Mouse (Mus musculus): ENCODE measurements around the gene Olfr430.
A peak's percentile ranks its signal among the peaks of the same experiment; 100 is the strongest.
"Not testable (repeated sequence)": the region's sequence is repeated elsewhere in the genome, so short reads cannot be mapped to it uniquely, and the experiment has no call there.

Olfr430 gene

DNA sequence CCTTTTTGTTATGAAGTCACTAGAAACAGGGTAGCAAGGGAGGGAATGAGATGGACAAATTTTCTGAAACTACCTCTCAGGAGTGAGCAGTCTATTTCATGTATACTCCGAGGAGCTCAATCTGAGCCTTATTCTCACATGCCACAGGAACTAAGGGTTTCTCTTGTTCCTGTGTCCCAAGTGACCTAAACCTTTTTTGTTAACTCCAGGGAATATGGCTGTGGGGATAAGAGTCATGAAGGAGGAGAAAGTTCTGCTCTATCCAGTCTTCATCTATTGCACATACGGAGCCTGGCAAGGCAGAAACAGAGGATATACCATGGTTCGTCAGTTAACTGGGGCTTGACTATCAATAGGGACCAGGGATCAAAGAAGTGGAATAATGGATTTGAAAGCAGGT lies at the start of gene Olfr430:
TSS of gene Olfr430 (plus strand) at position 301 of the 400 bp plus-strand sequence.
- DNase-seq (ENCODE audit: low spot score in 2 of 2) = no peak

DNA sequence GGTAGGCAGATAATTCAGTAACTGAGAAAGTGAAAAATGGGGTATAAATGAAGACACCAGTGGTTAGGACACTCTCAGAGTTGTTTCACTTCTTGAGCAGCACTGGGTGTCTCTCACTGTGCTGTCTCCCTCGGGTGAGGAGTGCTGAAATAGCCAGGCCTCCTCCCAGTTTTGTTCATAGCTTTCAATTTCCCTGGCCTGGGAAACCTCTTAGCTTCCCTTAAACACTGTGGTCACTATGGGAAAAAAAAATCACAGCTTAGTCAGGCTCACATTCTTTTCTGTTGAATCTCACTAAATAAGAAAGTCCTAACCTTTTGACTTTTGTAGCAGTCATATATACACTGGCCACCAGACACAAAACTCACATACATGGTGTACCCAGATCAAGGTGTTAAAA lies 34.7 kb upstream of the Olfr430 start, which contains the start of gene Ifi205:
TSS of gene Ifi205 (minus strand) at position 113 of the 400 bp plus-strand sequence.
- no peak for DNase-seq (ENCODE audit: low spot score in 2 of 2)

DNA sequence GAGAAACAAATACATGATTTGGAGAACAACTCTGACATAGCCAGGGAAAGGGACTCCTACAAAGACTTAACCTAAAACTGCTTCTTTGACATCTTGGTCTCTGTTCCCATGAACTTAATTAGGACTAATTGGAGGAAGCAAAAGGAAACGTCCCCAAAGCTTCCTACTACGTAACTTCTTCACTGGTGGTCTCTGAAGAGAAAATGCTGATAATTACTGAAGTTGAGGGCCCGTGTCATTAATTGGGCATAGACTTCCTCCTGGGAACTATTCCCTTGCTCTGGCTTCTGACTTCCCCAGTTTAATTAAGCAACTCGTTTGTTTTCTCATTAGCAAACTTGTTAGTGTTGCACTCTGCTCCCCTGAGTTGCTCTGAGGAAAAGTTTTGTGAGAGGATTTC lies 30.6 kb upstream of the Olfr430 start:
- DNase-seq (ENCODE audit: low spot score in 2 of 2) = no peak

DNA sequence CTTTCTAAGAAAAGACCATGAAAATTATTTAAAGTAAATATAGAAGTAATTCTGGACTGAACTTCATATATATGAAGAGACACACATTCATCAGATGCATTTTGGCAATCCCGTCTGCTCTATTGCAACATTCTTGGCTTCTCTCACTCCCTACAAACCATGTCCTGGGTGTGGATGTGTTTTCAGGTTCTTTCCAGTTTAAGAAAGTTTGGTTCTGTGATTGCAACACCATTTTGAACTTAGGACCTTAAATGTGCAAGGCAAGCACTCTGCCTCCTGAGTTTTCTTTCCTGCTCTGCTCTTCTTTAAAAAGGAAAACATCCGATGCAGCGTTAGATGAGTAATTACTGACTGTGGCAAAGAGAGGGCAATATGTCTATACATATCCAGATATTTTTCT lies 27.9 kb upstream of the Olfr430 start:
- DNase-seq (ENCODE audit: low spot score in 2 of 2) = no peak

- DNase-seq (ENCODE audit: low spot score in 2 of 2) = peak in 1 of 2 experiments; percentile 6
These were observed 25.8 kb upstream of the Olfr430 start, which contains the start of gene Olfr433 for GRCm38 (mm10) chr1:174040523-174041177. Gene Olfr433 (plus strand): TSS chr1:174040705.

GRCm38 (mm10) chr1:174042091-174042884 lies 24.1 kb upstream of the Olfr430 start:
- DNase-seq (ENCODE audit: low spot score in 2 of 2) = not testable (repeated sequence)

- no peak for DNase-seq (ENCODE audit: low spot score in 2 of 2)
These were observed 22.0 kb upstream of the Olfr430 start for GRCm38 (mm10) chr1:174044431-174044830.

GRCm38 (mm10) chr1:174048227-174048626 lies 18.2 kb upstream of the Olfr430 start:
- DNase-seq (ENCODE audit: low spot score in 2 of 2) = not testable (repeated sequence)

DNA sequence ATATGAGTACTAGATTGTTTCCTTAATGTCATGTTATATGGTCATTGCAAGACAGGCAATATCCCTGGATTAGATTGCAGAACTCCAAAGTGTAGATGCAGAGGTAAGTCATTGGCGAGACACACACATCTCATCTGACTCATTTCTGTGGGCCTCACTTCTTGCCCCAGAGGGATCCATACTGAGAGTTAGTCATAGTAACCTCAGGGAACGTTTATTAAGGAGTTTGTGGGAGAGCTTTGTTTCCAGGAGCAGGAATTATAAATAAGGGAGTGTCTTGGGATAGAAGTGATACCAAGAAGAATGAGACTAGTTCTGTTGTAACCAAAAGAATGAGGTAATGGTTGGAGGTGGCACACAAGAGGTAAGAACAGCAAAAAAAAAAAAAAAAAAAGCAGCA lies 17.5 kb upstream of the Olfr430 start, which contains the start of gene Olfr432:
TSS of gene Olfr432 (plus strand) at position 313 of the 400 bp plus-strand sequence.
- DNase-seq (ENCODE audit: low spot score in 2 of 2) = no peak

GRCm38 (mm10) chr1:174049357-174049756 lies 17.0 kb upstream of the Olfr430 start:
- not testable (repeated sequence) for DNase-seq (ENCODE audit: low spot score in 2 of 2)

DNA sequence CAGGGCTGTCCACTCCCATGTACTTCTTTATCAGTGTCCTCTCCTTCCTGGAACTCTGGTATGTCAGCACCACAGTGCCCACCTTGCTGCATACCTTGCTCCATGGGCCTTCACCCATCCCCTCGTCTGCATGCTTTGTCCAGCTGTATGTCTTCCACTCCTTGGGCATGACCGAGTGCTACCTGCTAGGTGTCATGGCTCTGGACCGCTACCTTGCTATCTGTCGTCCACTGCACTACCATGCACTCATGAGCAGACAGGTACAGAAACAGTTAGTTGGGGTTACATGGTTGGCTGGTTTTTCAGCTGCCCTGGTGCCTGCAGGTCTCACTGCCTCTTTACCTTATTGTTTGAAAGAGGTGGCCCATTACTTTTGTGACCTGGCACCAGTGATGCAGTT lies 15.9 kb upstream of the Olfr430 start:
- DNase-seq (ENCODE audit: low spot score in 2 of 2) = no peak

- no peak for DNase-seq (ENCODE audit: low spot score in 2 of 2)
These were observed 14.9 kb upstream of the Olfr430 start for GRCm38 (mm10) chr1:174051515-174051914.

DNA sequence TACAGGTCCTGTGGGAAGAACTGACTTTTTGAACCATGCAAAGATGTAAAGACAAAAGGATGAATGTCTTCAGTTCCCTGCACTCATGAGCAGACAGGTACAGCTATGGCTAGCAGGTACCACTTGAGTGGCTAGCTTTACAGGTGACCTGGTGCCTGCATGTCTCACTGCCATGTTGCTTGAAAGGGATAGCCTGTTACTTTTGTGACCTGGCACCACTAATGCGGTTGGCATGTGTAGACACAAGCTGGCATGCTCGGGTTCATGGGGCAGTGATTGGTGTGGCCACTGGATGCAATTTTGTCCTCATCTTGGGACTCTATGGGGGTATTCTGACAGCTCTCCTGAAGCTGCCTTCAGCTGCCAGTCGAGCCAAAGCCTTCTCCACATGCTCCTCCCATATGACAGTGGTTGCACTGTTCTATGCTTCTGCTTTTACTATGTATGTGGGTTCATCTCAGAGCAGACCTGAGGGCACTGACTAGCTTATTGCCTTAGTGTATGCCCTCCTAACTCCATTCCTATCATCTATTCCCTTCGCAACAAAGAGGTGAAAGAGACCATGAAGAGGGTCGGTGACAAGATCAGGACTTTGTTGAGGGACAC lies 14.4 kb upstream of the Olfr430 start:
- DNase-seq (ENCODE audit: low spot score in 2 of 2) = no peak

GRCm38 (mm10) chr1:174052981-174053380 lies 13.4 kb upstream of the Olfr430 start:
- DNase-seq (ENCODE audit: low spot score in 2 of 2) = no peak

- no peak for DNase-seq (ENCODE audit: low spot score in 2 of 2)
These were observed 11.2 kb upstream of the Olfr430 start for GRCm38 (mm10) chr1:174055248-174055647.

GRCm38 (mm10) chr1:174084031-174084430 lies 17.6 kb downstream of the Olfr430 start, which contains the start of gene Olfr429:
Gene Olfr429 (plus strand): TSS chr1:174084331.
- no peak for DNase-seq (ENCODE audit: low spot score in 2 of 2)

DNA sequence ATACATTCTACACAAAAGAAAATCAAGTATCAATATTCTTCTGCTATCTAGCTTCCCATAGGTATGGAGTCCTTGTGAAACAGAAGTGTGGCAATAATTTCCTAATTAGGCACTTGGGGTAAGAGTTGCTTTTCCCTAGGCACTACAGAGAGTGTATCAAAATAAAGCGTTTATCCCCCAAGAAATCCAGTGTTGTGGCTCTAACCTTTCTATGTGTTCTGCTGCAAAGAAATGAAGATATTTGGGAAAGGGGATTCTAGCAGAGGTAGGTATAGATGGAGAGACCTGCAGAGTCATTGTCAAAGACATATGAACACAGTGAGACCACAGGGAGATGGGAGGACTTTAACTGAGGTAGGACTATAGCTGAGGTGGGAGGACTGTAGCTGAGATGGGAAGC lies 30.2 kb downstream of the Olfr430 start, which contains the start of gene Olfr427:
TSS of gene Olfr427 (plus strand) at position 301 of the 400 bp plus-strand sequence.
- DNase-seq (ENCODE audit: low spot score in 2 of 2) = no peak

DNA sequence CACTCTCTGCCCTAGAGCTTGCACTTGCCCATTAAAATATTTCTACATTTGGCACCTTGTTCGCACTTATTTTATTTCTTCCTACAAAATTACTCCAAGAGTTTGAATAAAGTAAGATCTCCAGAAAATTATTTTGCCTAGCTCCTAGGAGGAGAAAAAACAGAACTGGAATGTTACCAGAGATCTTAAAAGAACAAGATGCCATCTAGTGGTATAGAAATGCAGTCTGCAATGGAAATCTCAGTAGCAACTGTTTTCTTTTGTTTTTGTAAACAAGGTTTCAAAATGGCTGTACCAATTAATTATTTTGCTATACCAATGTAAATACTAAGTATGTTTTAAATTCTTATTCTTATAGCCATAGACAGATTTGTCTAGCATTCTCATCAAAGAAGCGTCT lies 37.3 kb downstream of the Olfr430 start:
- no peak for DNase-seq (ENCODE audit: low spot score in 2 of 2)

DNA sequence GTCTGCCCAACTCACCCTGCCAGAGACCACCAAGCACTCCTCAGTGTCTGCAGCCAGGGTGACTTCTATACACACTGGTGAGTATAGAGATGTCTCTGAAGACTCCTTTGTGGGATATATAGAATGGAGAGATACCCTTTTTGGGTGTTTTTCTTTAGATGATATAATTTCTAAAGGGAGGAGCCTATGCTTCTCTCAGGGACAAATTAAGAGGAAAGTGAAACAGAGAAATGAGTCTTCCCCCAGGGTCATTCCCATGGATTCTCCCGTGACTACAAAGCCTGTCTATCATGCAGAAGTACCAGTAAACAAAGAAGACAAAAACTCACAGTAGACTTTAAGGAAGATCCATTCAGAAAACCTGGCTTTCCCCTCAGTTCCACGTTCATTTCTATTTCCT lies 54.7 kb downstream of the Olfr430 start, which contains the start of gene Olfr231:
TSS of gene Olfr231 (minus strand) at position 101 of the 400 bp plus-strand sequence.
- no peak for DNase-seq (ENCODE audit: low spot score in 2 of 2)

Data from thymus, postnatal 10 days (tissue).